Mouse (Mus musculus) cerebellum, adult 2 months (tissue): Measurements from ENCODE around the gene Gab1.

Source experiments
- CTCF ChIP-seq: fragments of 200-500 bp; IDR thresholded peaks from 2 replicates; pipeline ENCODE4 v1.5.1; 2011; ENCODE audit warnings: low read depth, mild to moderate bottlenecking, control low read depth, low read length, moderate library complexity, borderline replicate concordance; ENCODE audit not compliant: insufficient read depth
- POLR2A ChIP-seq: fragments of 200-500 bp; IDR thresholded peaks from 2 replicates; pipeline ENCODE4 v1.6.1; 2011; ENCODE audit warnings: low read length, control low read depth, borderline replicate concordance; ENCODE audit not compliant: insufficient read depth

DNA sequence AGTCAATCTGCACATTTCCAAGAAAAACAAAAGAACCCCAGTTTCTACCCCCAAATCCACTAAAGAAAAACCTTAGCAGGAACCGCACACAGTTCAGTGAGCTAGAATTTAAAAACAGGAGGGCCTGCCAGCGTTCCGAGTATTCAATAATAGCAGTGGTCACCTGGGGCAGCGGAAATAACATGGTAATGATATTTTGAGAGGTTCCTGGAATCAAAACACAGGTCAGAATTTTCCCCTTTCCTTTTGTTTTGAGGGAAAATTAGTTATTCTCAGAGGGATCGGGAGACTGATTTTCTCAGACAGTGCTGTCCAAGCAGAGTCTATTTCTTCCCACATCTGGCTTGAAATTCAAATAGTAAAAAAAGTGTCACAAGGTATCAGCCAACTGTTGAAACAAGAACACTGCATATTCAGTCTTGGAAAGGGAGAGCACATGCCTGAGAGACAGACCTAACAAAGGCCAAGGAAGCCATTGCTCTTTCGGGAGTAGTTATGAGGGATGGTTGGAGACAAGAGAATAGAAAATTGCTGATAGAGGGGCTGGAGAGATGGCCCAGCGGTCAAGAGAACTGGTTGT, 82.0 kb downstream of the Gab1 start:
- TF ChIP-seq POLR2A = no peak
- TF ChIP-seq CTCF = no peak
